Mouse (Mus musculus): Measurements from ENCODE around the gene Wdfy1. TPM values are rescaled to one million over a fixed set of nuclear protein-coding genes. Genes with fewer than 3 reads are reported as not detected.

Wdfy1 gene
- polyA plus RNA-seq, 1 experiment from 2014 or later: 42.6 TPM

- H3K27me3 ChIP-seq (replicated peaks; ENCODE audit: control insufficient read depth, insufficient read depth, low read length): no peaks in the 10 kb centered on the region
- no peak overlapping the region for H3K4me3 ChIP-seq (ENCODE audit: low read depth, low read length)
- DNase-seq (ENCODE audit: low spot score) (peak; percentile 63), ATAC-seq (ENCODE audit: low read depth) (no peak)
- H3K36me3 ChIP-seq (ENCODE audit: control insufficient read depth, insufficient read depth, low read length): no peaks in the 10 kb centered on the region
- no peak overlapping the region for H3K9ac ChIP-seq (ENCODE audit: low read depth, low read length)
- 71% methylated on average over 4 of the region's 4 CpGs for WGBS
- H3K27ac ChIP-seq (replicated peaks; ENCODE audit: low read depth, low read length): no peak overlapping the region
- peaks cover 9% of the 10 kb centered on the region; the same call in 1 of the 2 replicates for H3K9me3 ChIP-seq (ENCODE audit: control insufficient read depth, low read length)
- H3K4me2 ChIP-seq (ENCODE audit: low read depth, low read length): no peak overlapping the region
- 0 out of 2 replicates have a peak, but pooled peaks cover 3% of the 10 kb centered on the region for H3K4me1 ChIP-seq (ENCODE audit: control insufficient read depth, insufficient read depth, low read length)
Measured at GRCm38 (mm10) chr1:79746056-79746455, 29.9 kb downstream of the Wdfy1 start.

- whole genome bisulfite sequencing: 86% methylated on average over 1 of the region's 1 CpGs
- no peak overlapping the region for H3K27ac ChIP-seq (replicated peaks; ENCODE audit: low read depth, low read length)
Measured at GRCm38 (mm10) chr1:79743385-79743784, 32.6 kb downstream of the Wdfy1 start.

GRCm38 (mm10) chr1:79742949-79743348 is 33.0 kb downstream of the Wdfy1 start:
- 91% methylated on average over 7 of the region's 7 CpGs for WGBS
- Histone ChIP-seq H3K4me1 (ENCODE audit: control insufficient read depth, insufficient read depth, low read length) (0 out of 2 replicates have a peak, but pooled peaks cover 3% of the 10 kb centered on the region), H3K9me3 (ENCODE audit: control insufficient read depth, low read length) (no peaks in the 10 kb centered on the region), H3K4me3 (ENCODE audit: low read depth, low read length) (no peak overlapping the region), H3K27me3 (replicated peaks; ENCODE audit: control insufficient read depth, insufficient read depth, low read length) (no peaks in the 10 kb centered on the region), H3K27ac (replicated peaks; ENCODE audit: low read depth, low read length) (no peak overlapping the region), H3K9ac (ENCODE audit: low read depth, low read length) (no peak overlapping the region), H3K36me3 (ENCODE audit: control insufficient read depth, insufficient read depth, low read length) (peaks cover 6% of the 10 kb centered on the region; the same call in 1 of the 2 replicates), H3K4me2 (ENCODE audit: low read depth, low read length) (no peak overlapping the region)
- ATAC-seq (ENCODE audit: low read depth) (no peak), DNase-seq (ENCODE audit: low spot score) (no peak)

More at GRCm38 (mm10) chr1:79743385-79743784, 32.6 kb downstream of the Wdfy1 start:
- no peaks in the 10 kb centered on the region for H3K9me3 ChIP-seq (ENCODE audit: control insufficient read depth, low read length)
- no peak overlapping the region for H3K9ac ChIP-seq (ENCODE audit: low read depth, low read length)
- H3K4me1 ChIP-seq (ENCODE audit: control insufficient read depth, insufficient read depth, low read length): 0 out of 2 replicates have a peak, but pooled peaks cover 3% of the 10 kb centered on the region
- no peaks in the 10 kb centered on the region for H3K27me3 ChIP-seq (replicated peaks; ENCODE audit: control insufficient read depth, insufficient read depth, low read length)
- DNase-seq (ENCODE audit: low spot score) (no peak), ATAC-seq (ENCODE audit: low read depth) (no peak)
- no peak overlapping the region for H3K4me3 ChIP-seq (ENCODE audit: low read depth, low read length)
- no peak overlapping the region for H3K4me2 ChIP-seq (ENCODE audit: low read depth, low read length)
- H3K36me3 ChIP-seq (ENCODE audit: control insufficient read depth, insufficient read depth, low read length): peaks cover 2% of the 10 kb centered on the region; the same call in 1 of the 2 replicates

- H3K4me3 ChIP-seq (ENCODE audit: low read depth, low read length): no peak overlapping the region
- DNase-seq (ENCODE audit: low spot score) (no peak), ATAC-seq (ENCODE audit: low read depth) (0 out of 2 replicates have a peak, but pooled peaks have one; percentile 50)
- H3K27ac ChIP-seq (replicated peaks; ENCODE audit: low read depth, low read length): no peak overlapping the region
- H3K27me3 ChIP-seq (replicated peaks; ENCODE audit: control insufficient read depth, insufficient read depth, low read length): no peaks in the 10 kb centered on the region
- H3K36me3 ChIP-seq (ENCODE audit: control insufficient read depth, insufficient read depth, low read length): peaks cover 7% of the 10 kb centered on the region; the same call in 1 of the 2 replicates
- H3K4me2 ChIP-seq (ENCODE audit: low read depth, low read length): no peak overlapping the region
- H3K4me1 ChIP-seq (ENCODE audit: control insufficient read depth, insufficient read depth, low read length): 0 out of 2 replicates have a peak, but pooled peaks cover 2% of the 10 kb centered on the region
- H3K9ac ChIP-seq (ENCODE audit: low read depth, low read length): no peak overlapping the region
- no peaks in the 10 kb centered on the region for H3K9me3 ChIP-seq (ENCODE audit: control insufficient read depth, low read length)
- WGBS: 73% methylated on average over 3 of the region's 4 CpGs
Measured at GRCm38 (mm10) chr1:79741002-79741401, 34.9 kb downstream of the Wdfy1 start.

GRCm38 (mm10) chr1:79739726-79740125 is 36.2 kb downstream of the Wdfy1 start:
- no peaks in the 10 kb centered on the region for H3K27me3 ChIP-seq (replicated peaks; ENCODE audit: control insufficient read depth, insufficient read depth, low read length)
- no peak overlapping the region for H3K27ac ChIP-seq (replicated peaks; ENCODE audit: low read depth, low read length)
- H3K4me1 ChIP-seq (ENCODE audit: control insufficient read depth, insufficient read depth, low read length): no peaks in the 10 kb centered on the region
- H3K9me3 ChIP-seq (ENCODE audit: control insufficient read depth, low read length): no peaks in the 10 kb centered on the region
- no peak overlapping the region for H3K9ac ChIP-seq (ENCODE audit: low read depth, low read length)
- no peak overlapping the region for H3K4me2 ChIP-seq (ENCODE audit: low read depth, low read length)
- H3K4me3 ChIP-seq (ENCODE audit: low read depth, low read length): no peak overlapping the region
- WGBS: 100% methylated on average over 2 of the region's 2 CpGs
- ATAC-seq (ENCODE audit: low read depth) (no peak), DNase-seq (ENCODE audit: low spot score) (no peak)
- H3K36me3 ChIP-seq (ENCODE audit: control insufficient read depth, insufficient read depth, low read length): peaks cover 7% of the 10 kb centered on the region; the same call in 1 of the 2 replicates

- Histone ChIP-seq H3K9ac (ENCODE audit: low read depth, low read length) (no peak overlapping the region), H3K27me3 (replicated peaks; ENCODE audit: control insufficient read depth, insufficient read depth, low read length) (no peaks in the 10 kb centered on the region), H3K36me3 (ENCODE audit: control insufficient read depth, insufficient read depth, low read length) (peaks cover 7% of the 10 kb centered on the region; the same call in 1 of the 2 replicates), H3K4me1 (ENCODE audit: control insufficient read depth, insufficient read depth, low read length) (no peaks in the 10 kb centered on the region), H3K9me3 (ENCODE audit: control insufficient read depth, low read length) (no peaks in the 10 kb centered on the region), H3K4me2 (ENCODE audit: low read depth, low read length) (no peak overlapping the region), H3K4me3 (ENCODE audit: low read depth, low read length) (no peak overlapping the region), H3K27ac (replicated peaks; ENCODE audit: low read depth, low read length) (no peak overlapping the region)
- ATAC-seq (ENCODE audit: low read depth): no peak
- 91% methylated on average over 3 of the region's 3 CpGs for WGBS
- DNase-seq (ENCODE audit: low spot score): no peak
Measured at GRCm38 (mm10) chr1:79736408-79736807, 39.5 kb downstream of the Wdfy1 start.

GRCm38 (mm10) chr1:79734794-79735193 is 41.1 kb downstream of the Wdfy1 start:
- H3K27me3 ChIP-seq (replicated peaks; ENCODE audit: control insufficient read depth, insufficient read depth, low read length): no peaks in the 10 kb centered on the region
- H3K4me3 ChIP-seq (ENCODE audit: low read depth, low read length): no peak overlapping the region
- peaks cover 7% of the 10 kb centered on the region; the same call in 1 of the 2 replicates for H3K36me3 ChIP-seq (ENCODE audit: control insufficient read depth, insufficient read depth, low read length)
- ATAC-seq (ENCODE audit: low read depth) (no peak), DNase-seq (ENCODE audit: low spot score) (no peak)
- H3K27ac ChIP-seq (replicated peaks; ENCODE audit: low read depth, low read length): no peak overlapping the region
- H3K9me3 ChIP-seq (ENCODE audit: control insufficient read depth, low read length): no peaks in the 10 kb centered on the region
- H3K4me1 ChIP-seq (ENCODE audit: control insufficient read depth, insufficient read depth, low read length): no peaks in the 10 kb centered on the region
- H3K4me2 ChIP-seq (ENCODE audit: low read depth, low read length): no peak overlapping the region
- 90% methylated on average over 5 of the region's 5 CpGs for WGBS
- no peak overlapping the region for H3K9ac ChIP-seq (ENCODE audit: low read depth, low read length)

GRCm38 (mm10) chr1:79714152-79714923 is 61.6 kb downstream of the Wdfy1 start:
- Histone ChIP-seq H3K4me1 (ENCODE audit: control insufficient read depth, insufficient read depth, low read length) (peaks cover 3% of the 10 kb centered on the region; the same call in 1 of the 2 replicates), H3K36me3 (ENCODE audit: control insufficient read depth, insufficient read depth, low read length) (peaks cover 23% of the 10 kb centered on the region; the same call in 1 of the 2 replicates), H3K4me3 (ENCODE audit: low read depth, low read length) (no peak overlapping the region), H3K27me3 (replicated peaks; ENCODE audit: control insufficient read depth, insufficient read depth, low read length) (no peaks in the 10 kb centered on the region), H3K9me3 (ENCODE audit: control insufficient read depth, low read length) (no peaks in the 10 kb centered on the region), H3K9ac (ENCODE audit: low read depth, low read length) (no peak overlapping the region), H3K4me2 (ENCODE audit: low read depth, low read length) (no peak overlapping the region), H3K27ac (replicated peaks; ENCODE audit: low read depth, low read length) (no peak overlapping the region)
- no peak for ATAC-seq (ENCODE audit: low read depth)
- DNase-seq (ENCODE audit: low spot score): no peak
- 90% methylated on average over 13 of the region's 13 CpGs for WGBS

Measured in embryonic facial prominence, embryonic 14.5 days (tissue).